Mouse (Mus musculus) forebrain, embryonic 14.5 days (tissue): ENCODE results near the gene Olfr464. TPM values are rescaled to one million over a fixed set of nuclear protein-coding genes. Genes with fewer than 3 reads are reported as not detected.

Experiments
- ATAC-seq: fragments of 200-750 bp; cut with Nextera tagmentation; 2 replicates; pipeline ENCODE4 v1.8.0; 2017; ENCODE audit warnings: mild to moderate bottlenecking, moderate library complexity
- DNase-seq: peaks from one replicate; pipeline ENCODE4 v3.0.0-alpha.2; 2015; ENCODE audit warnings: low spot score
- H3K27ac ChIP-seq: fragments of 300-500 bp; sonication (generic); 2 replicates; pipeline ENCODE4 v1.5.1; 2014; ENCODE audit warnings: low read depth, mild to moderate bottlenecking, control low read depth, low read length, moderate library complexity
- H3K27me3 ChIP-seq: fragments of 300-500 bp; sonication (generic); replicated peaks from 2 replicates; pipeline ENCODE4 v1.6.1; 2014; ENCODE audit warnings: low read length, control low read depth, mixed read lengths; ENCODE audit not compliant: control insufficient read depth, insufficient read depth
- H3K36me3 ChIP-seq: fragments of 300-500 bp; sonication (generic); 2 replicates; pipeline ENCODE4 v1.6.1; 2014; ENCODE audit warnings: low read length, control low read depth; ENCODE audit not compliant: control insufficient read depth, insufficient read depth
- H3K4me1 ChIP-seq: fragments of 300-500 bp; sonication (generic); 2 replicates; pipeline ENCODE4 v1.6.1; 2014; ENCODE audit warnings: antibody characterized with exemption, low read length, control low read depth; ENCODE audit not compliant: control insufficient read depth, insufficient read depth
- H3K4me2 ChIP-seq: fragments of 300-500 bp; sonication (generic); 2 replicates; pipeline ENCODE4 v1.6.1; 2014; ENCODE audit warnings: mild to moderate bottlenecking, control low read depth, low read length
- H3K4me3 ChIP-seq: fragments of 300-500 bp; sonication (generic); 2 replicates; pipeline ENCODE4 v1.5.1; 2014; ENCODE audit warnings: low read depth, low read length, control low read depth
- H3K9ac ChIP-seq: fragments of 300-500 bp; sonication (generic); 2 replicates; pipeline ENCODE4 v1.6.1; 2014; ENCODE audit warnings: mild to moderate bottlenecking, low read length, control low read depth, moderate library complexity
- H3K9me3 ChIP-seq: fragments of 300-500 bp; sonication (generic); replicated peaks from 2 replicates; pipeline ENCODE4 v1.6.1; 2016; ENCODE audit warnings: low read length, control low read depth, mixed read lengths; ENCODE audit not compliant: control insufficient read depth
- WGBS: fragments of 180-500 bp; shearing (Covaris S2); extraction: QIAGEN DNeasy Blood & Tissue Kit; methylation state at CpG from one replicate; pipeline ENCODE4 v1.1.7; 2014; 5-methylcytosine and 5-hydroxymethylcytosine counted together
- polyA plus RNA-seq: library from polyadenylated mRNA; unstranded; fragments of >200 nt; fragmentation: Nextera tagmentation; extraction: Ambion mirVana; gene quantifications from 2 replicates; pipeline ENCODE4 v1.2.1, GENCODE M21; 2014

Olfr464 gene
- polyA plus RNA-seq = not detected in 2 replicates

DNA sequence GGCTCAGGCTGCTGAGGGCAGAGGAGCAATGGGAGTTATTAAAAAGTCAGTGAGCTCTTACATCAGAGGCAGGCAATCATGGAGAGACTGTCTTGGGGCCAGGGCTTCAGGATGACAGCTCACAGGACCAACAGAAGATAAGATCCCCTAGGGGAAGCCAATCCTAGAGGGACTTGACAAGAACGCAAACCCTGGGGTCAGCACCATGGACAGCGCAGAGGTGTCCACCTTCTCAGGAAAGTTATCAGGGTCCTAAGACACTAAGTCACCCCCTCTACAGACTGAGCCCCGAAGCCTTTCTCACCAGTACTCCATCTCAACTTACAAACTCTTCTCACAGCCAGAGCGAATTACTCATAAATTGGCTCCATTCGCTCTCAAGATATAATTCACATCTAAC is at the start of gene Olfr464:
TSS of gene Olfr464 (minus strand) at position 2 of the 400 bp plus-strand sequence.
- ATAC-seq (no peak), DNase-seq (peak; percentile 3)
- no peaks in the 10 kb centered on the region for H3K27me3 ChIP-seq
- H3K9me3 ChIP-seq = no peaks in the 10 kb centered on the region
- no peak within 1 kb of the TSS for H3K4me3 ChIP-seq
- no peaks in the 10 kb centered on the region for H3K36me3 ChIP-seq
- no peak within 1 kb of the TSS for H3K9ac ChIP-seq
- 35% methylated on average over 5 of the region's 5 CpGs for WGBS
- H3K4me2 ChIP-seq = no peak within 1 kb of the TSS
- no peak within 1 kb of the TSS for H3K27ac ChIP-seq
- no peaks in the 10 kb centered on the region for H3K4me1 ChIP-seq

DNA sequence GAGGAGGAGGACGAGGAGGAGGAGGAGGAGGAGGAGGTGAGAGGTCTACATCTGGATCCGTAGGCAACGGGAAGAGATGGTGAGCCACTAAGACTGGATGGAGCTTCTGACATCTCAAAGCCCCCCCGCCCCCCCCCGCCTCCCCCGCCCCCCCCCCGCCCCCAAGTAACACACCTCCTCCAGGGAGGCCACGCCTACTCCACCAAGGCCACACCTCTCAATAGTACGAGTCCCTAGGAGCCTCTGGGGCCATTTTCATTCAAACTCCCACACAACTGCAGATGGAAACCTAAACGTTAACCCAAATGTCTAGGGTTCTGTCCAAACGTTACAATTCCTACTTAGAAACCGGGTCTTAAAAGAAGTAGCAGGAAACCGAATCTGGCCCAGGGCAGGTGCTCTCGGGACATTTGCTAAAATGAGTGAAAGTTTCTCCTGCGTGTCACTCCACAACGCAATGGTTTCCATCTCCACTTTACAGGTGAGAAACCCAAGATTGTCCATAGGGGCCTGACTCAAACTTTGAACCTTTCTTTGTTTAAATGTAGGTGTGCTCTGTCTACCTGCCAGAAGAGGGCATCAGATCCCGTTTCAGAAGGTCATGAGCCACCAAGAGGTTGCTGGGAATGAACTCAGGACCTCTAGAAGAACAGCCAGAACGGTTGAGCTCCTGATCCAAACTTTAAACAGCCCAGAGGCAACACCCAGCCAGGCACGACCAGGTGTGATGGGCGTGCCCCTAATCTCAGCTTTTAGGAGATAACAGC is 47.8 kb upstream of the Olfr464 start:
- ATAC-seq (no peak), DNase-seq (peak; percentile 14)
- H3K27me3 ChIP-seq = no peaks in the 10 kb centered on the region; the same call in 1 of the 2 replicates
- no peak overlapping the region for H3K9ac ChIP-seq
- H3K9me3 ChIP-seq = no peaks in the 10 kb centered on the region
- no peak overlapping the region for H3K4me2 ChIP-seq
- no peaks in the 10 kb centered on the region for H3K4me1 ChIP-seq
- no peak overlapping the region for H3K4me3 ChIP-seq
- 17% methylated on average over 17 of the region's 20 CpGs for WGBS
- no peak overlapping the region for H3K27ac ChIP-seq
- no peaks in the 10 kb centered on the region for H3K36me3 ChIP-seq

DNA sequence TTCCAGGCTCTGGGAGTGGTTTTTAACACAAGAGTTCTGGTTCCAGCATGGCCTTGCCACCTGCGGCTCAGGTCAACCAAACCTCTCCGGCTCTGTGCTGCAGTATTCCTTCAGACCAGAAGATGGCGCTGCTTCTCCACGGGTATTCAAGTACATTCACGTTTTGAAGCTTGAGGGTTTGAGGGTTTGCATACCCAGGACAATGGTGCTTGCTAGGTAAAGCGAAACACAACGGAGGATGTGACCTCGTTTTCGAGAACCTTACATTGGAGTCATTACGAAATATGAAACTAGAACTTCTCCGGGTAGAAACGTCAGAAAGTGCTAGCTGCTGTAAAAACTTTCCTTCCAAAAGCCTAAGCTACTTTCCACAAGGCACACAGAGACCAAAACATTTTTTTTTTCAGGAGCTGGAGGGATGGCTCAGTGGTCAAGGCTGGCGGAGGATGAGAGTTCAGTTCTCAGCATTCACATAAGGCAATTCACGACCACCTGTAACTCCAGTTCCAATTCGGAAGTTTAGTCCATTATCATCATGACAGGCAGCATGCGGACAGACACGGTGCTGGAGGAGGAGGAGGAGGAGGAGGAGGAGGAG is 47.0 kb upstream of the Olfr464 start:
- no peak overlapping the region for H3K9ac ChIP-seq
- H3K27me3 ChIP-seq = no peaks in the 10 kb centered on the region; the same call in 1 of the 2 replicates
- H3K9me3 ChIP-seq = no peaks in the 10 kb centered on the region
- H3K4me3 ChIP-seq = peak overlapping the region; percentile 4; the same call in 1 of the 2 replicates
- no peaks in the 10 kb centered on the region for H3K4me1 ChIP-seq
- peak; percentile 92 for DNase-seq
- no peaks in the 10 kb centered on the region for H3K36me3 ChIP-seq
- 0 out of 2 replicates have a peak, but pooled peaks have one; percentile 48 for ATAC-seq
- H3K4me2 ChIP-seq = peak overlapping the region; percentile 43
- WGBS = 2% methylated on average over 15 of the region's 17 CpGs
- no peak overlapping the region for H3K27ac ChIP-seq

DNA sequence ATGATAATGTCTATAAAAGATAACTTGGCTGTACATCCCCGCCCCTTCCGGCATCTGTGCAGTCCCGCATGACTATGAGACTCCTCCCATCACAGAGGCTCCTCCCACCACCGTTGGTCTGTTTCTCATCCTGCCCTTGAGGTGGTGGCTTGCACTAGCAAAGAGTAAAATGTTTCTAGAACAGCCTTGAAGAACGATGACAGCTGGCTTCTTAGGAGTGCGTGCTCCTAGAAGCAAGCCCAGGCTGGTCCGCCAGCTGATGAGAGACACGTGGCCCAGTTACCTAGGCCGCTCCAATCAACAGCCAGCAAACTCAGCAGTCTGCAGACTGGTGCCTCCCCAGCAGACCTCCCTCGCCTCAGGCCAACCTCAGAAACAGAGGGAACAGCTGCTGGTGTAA is 45.4 kb upstream of the Olfr464 start:
- Histone ChIP-seq H3K9me3 (no peaks in the 10 kb centered on the region), H3K27ac (no peak overlapping the region), H3K4me2 (no peak overlapping the region), H3K9ac (no peak overlapping the region), H3K4me1 (no peaks in the 10 kb centered on the region), H3K4me3 (no peak overlapping the region), H3K27me3 (no peaks in the 10 kb centered on the region; the same call in 1 of the 2 replicates), H3K36me3 (no peaks in the 10 kb centered on the region)
- ATAC-seq (no peak), DNase-seq (peak; percentile 14)
- 51% methylated on average over 10 of the region's 10 CpGs for WGBS

DNA sequence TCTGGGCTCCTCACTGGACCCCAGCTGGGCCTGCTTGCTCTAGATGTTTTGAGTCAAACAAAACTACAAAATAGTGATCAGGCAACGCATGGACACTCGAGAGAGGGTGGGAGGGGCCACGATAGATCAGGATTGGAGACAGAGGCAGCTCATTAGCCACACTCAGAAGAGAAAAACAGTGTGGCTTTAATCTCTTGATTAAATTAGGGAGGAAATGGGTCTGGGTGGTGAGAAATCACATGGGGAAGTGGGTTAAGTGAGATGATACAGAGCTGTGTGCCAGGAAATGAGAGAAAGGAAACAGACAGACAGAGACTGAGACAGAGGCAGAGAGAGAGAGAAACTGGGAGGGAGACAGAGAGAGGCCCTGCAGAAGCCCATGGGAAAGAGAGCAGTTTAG is 44.5 kb upstream of the Olfr464 start:
- Histone ChIP-seq H3K27ac (no peak overlapping the region), H3K4me1 (no peaks in the 10 kb centered on the region), H3K27me3 (no peaks in the 10 kb centered on the region; the same call in 1 of the 2 replicates), H3K9me3 (no peaks in the 10 kb centered on the region), H3K4me3 (no peak overlapping the region), H3K9ac (no peak overlapping the region), H3K4me2 (no peak overlapping the region), H3K36me3 (no peaks in the 10 kb centered on the region)
- no peak for DNase-seq
- WGBS = 21% methylated on average over 3 of the region's 3 CpGs
- ATAC-seq = no peak

DNA sequence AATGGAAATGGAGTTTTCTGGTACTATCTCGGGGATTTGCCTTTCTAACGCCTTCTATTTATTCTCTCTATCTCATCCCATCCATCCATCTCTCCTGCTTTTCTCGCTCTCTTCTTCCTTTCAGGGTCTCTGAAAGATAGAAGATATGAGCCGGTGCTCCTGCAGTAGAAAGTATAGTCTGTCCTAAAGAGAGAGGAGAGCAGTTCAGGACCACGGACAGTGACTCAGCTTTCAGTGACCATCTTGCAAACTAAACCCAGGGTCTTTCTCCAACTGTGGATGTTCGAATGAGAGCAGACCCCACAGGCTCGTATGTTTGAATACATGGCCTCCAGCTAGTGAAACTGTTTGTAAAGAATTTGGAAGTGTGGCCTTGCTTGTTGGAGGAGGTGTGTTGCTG is 36.3 kb upstream of the Olfr464 start:
- Histone ChIP-seq H3K4me3 (no peak overlapping the region), H3K27me3 (no peaks in the 10 kb centered on the region), H3K9ac (no peak overlapping the region), H3K27ac (no peak overlapping the region), H3K36me3 (no peaks in the 10 kb centered on the region), H3K9me3 (no peaks in the 10 kb centered on the region), H3K4me1 (no peaks in the 10 kb centered on the region), H3K4me2 (no peak overlapping the region)
- DNase-seq (no peak), ATAC-seq (no peak)
- WGBS = 49% methylated on average over 7 of the region's 7 CpGs

DNA sequence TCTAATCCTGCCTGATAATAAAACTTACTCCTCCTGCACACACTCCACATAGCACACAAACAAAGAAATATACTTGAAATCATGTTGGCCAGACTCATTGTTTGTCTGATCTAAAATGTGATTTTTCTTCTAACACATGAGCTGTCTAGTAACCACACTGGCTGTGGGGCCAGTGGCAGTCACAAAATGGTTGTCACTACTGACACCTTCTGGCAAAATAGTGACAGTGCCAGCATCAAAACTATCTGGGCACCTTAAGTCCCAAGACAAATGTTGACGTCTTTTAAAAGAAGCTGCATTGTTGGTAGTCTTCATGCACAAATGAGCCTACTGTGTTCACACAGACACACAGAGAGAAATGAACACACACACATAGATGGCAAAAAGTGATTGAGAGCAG is 34.4 kb upstream of the Olfr464 start:
- Histone ChIP-seq H3K27ac (no peak overlapping the region), H3K36me3 (no peaks in the 10 kb centered on the region), H3K27me3 (no peaks in the 10 kb centered on the region), H3K9ac (no peak overlapping the region), H3K4me2 (no peak overlapping the region), H3K4me1 (no peaks in the 10 kb centered on the region), H3K4me3 (no peak overlapping the region), H3K9me3 (no peaks in the 10 kb centered on the region)
- 8% methylated on average over 1 of the region's 1 CpGs for WGBS
- DNase-seq = peak; percentile 65
- ATAC-seq = no peak

DNA sequence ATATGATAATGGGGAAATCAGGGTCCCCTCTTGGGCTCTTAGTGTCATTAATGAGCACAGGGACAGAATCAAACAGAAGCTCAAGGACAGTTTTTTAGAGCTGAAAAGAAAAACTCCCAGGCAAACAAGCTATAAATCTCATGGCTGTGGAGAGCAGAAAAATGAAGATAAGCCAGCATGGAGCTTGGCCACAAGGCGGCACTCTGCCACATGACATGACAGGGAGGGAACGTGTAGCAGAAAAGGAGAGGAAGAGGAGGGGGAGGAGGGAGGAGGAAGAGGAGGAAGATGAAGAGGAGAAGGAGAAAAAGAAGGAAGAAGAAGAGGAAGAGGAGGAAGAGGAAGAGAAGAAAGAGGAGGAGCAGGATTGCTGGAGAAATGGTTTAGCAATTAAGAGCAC is 29.2 kb upstream of the Olfr464 start:
- Histone ChIP-seq H3K9ac (no peak overlapping the region), H3K4me3 (no peak overlapping the region), H3K27ac (no peak overlapping the region), H3K4me1 (no peaks in the 10 kb centered on the region), H3K9me3 (no peaks in the 10 kb centered on the region), H3K36me3 (no peaks in the 10 kb centered on the region), H3K27me3 (no peaks in the 10 kb centered on the region), H3K4me2 (no peak overlapping the region)
- DNase-seq (peak; percentile 44), ATAC-seq (no peak)
- 0% methylated on average over 2 of the region's 2 CpGs for WGBS

DNA sequence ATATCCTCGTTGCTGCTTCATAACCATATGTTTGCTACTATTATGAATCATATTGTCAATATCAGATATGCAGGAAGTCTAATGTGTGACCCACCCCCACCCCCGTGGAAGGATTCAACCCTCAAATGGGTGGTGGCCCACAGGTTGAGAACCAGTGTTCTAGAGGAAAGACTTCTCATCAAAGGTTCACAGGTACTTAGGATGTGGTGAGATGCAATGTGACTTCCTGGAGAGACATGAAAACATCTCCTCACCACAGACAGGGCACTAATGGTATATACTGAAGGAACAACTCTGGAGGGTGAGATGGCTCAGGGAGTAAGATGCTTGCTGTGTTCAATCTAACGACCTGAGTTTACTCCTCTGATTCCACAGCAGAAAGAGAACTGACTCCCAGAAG is 14.7 kb upstream of the Olfr464 start:
- WGBS = 74% methylated on average over 3 of the region's 3 CpGs

More for the DNA sequence above, 14.7 kb upstream of the Olfr464 start:
- Histone ChIP-seq H3K9me3 (no peaks in the 10 kb centered on the region), H3K4me1 (no peaks in the 10 kb centered on the region), H3K36me3 (no peaks in the 10 kb centered on the region), H3K9ac (no peak overlapping the region), H3K4me2 (no peak overlapping the region), H3K27ac (no peak overlapping the region), H3K27me3 (no peaks in the 10 kb centered on the region), H3K4me3 (no peak overlapping the region)
- ATAC-seq (no peak), DNase-seq (no peak)
